10 mouse cellular contexts compared by ENCODE assay signal in the genomic region with DNA sequence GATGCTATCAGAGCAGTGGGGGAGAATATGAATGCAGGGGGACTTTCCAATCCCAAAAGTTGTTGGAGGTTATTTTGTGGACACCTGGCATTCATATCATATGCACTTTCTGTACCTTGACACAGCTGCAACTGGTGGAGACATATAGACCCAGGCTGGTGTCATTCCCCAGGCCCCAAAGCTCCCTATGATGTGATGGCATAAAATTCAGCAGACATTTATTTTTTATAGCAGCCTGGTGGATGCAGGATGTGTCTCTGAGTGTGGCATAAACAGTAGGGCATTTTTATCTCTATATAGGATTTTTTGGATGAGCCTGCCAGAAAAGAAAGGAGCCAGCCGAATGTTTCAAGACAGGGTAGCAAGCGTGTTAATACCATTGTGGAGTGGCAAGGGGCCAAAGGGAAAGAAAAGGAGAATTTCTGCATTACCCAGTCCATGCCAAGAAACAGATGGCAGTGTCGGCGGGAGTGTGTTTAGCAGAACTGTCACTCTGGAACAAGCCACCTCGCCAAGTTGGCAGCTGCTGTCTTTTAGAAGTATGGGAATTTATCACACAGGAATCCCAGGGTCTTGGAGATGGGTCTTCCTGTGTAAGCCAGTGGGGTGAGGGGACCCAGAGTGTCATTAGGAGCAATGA.
A peak's percentile ranks its signal among the peaks of the same experiment; 100 is the strongest.
DNase-seq lines count a peak whose midpoint lies in the region; ATAC-seq lines count a peak whose summit lies in the region.
"Had no signal": no experiment of that assay in that cellular context is flagged by ENCODE, and none has a peak within 500 bp of the region (broad histone marks: within the 10 kb centered on the region; RNA-seq: fewer than 3 reads in every experiment).

No protein-coding gene starts in this region.

- H3K9ac ChIP-seq in lung, embryonic 16.5 days (ENCODE audit: low read length) = no peak overlapping the region
- H3K9ac ChIP-seq in kidney, embryonic 14.5 days (ENCODE audit: low read depth, low read length) = no peak overlapping the region
- H3K9ac ChIP-seq: midbrain, embryonic 12.5 days had no signal

- 35% methylated on average over 5 of the region's 5 CpGs for WGBS in lung, embryonic 16.5 days
- 75% methylated on average over 5 of the region's 5 CpGs for WGBS in kidney, embryonic 14.5 days

- H3K4me3 ChIP-seq in lung, embryonic 16.5 days (ENCODE audit: low read length) = no peak overlapping the region
- no peak overlapping the region for H3K4me3 ChIP-seq in kidney, embryonic 14.5 days (ENCODE audit: low read length)
- H3K4me3 ChIP-seq: midbrain, embryonic 12.5 days had no signal

- H3K27me3 ChIP-seq in lung, embryonic 16.5 days (ENCODE audit: control insufficient read depth, insufficient read depth, low read depth, low read length) = no peaks in the 10 kb centered on the region
- no peaks in the 10 kb centered on the region for H3K27me3 ChIP-seq in kidney, embryonic 14.5 days (ENCODE audit: control insufficient read depth, insufficient read depth, low read length)
- H3K27me3 ChIP-seq: midbrain, embryonic 12.5 days had no signal

- no peak overlapping the region for H3K27ac ChIP-seq in lung, embryonic 16.5 days (ENCODE audit: low read length)
- H3K27ac ChIP-seq in kidney, embryonic 14.5 days (ENCODE audit: low read depth, low read length) = no peak overlapping the region
- H3K27ac ChIP-seq: midbrain, embryonic 12.5 days had no signal

- H3K9me3 ChIP-seq in lung, embryonic 16.5 days (ENCODE audit: control insufficient read depth, low read length) = no peaks in the 10 kb centered on the region
- no peaks in the 10 kb centered on the region for H3K9me3 ChIP-seq in kidney, embryonic 14.5 days (ENCODE audit: control insufficient read depth, low read length)
- H3K9me3 ChIP-seq: midbrain, embryonic 12.5 days had no signal

- H3K4me1 ChIP-seq in lung, embryonic 16.5 days (replicated peaks; ENCODE audit: control insufficient read depth, insufficient read depth, low read length) = no peaks in the 10 kb centered on the region
- no peaks in the 10 kb centered on the region for H3K4me1 ChIP-seq in kidney, embryonic 14.5 days (ENCODE audit: control insufficient read depth, insufficient read depth, low read length)
- H3K4me1 ChIP-seq: midbrain, embryonic 12.5 days had no signal

- intact Hi-C loops in heart, postnatal 14 days (cut with DNase I) = no loop called here

- H3K4me2 ChIP-seq in lung, embryonic 16.5 days (ENCODE audit: low read depth, low read length) = no peak overlapping the region
- no peak overlapping the region for H3K4me2 ChIP-seq in kidney, embryonic 14.5 days (replicated peaks; ENCODE audit: low read depth, low read length)
- H3K4me2 ChIP-seq: midbrain, embryonic 12.5 days had no signal

- DNase-seq in lung, postnatal 25 days (ENCODE audit: low spot score) = no peak
- DNase-seq in cerebellum, postnatal 36 days = peak; percentile 92 to 97
- peak; percentile 60 to 66 for DNase-seq in layer of hippocampus, postnatal 25 days (ENCODE audit: extremely low spot score in 1 of 2, low spot score in 1 of 2)
- peak; percentile 94 to 97 for DNase-seq in right cerebral cortex, postnatal 10 days (ENCODE audit: low spot score in 2 of 2)
- DNase-seq in heart, postnatal 14 days = no peak
- no peak for DNase-seq in thymus, adult 18-20 months
- DNase-seq: gastrocnemius, postnatal 36 days had no signal

- peak; percentile 60 for ATAC-seq in lung, embryonic 16.5 days (ENCODE audit: low read depth)
- ATAC-seq in kidney, embryonic 14.5 days (ENCODE audit: low FRiP score, low TSS enrichment) = no peak

- no peaks in the 10 kb centered on the region for H3K36me3 ChIP-seq in lung, embryonic 16.5 days (ENCODE audit: control insufficient read depth, insufficient read depth, low read length)
- H3K36me3 ChIP-seq in kidney, embryonic 14.5 days (ENCODE audit: control insufficient read depth, insufficient read depth, low read length) = no peaks in the 10 kb centered on the region
- H3K36me3 ChIP-seq: midbrain, embryonic 12.5 days had no signal

Comparison
In these comparisons a context has a peak if more than half of its experiments do, and no peak if none do; other contexts are left out.
1. DNase-seq: peak in cerebellum, postnatal 36 days (2 of 2), layer of hippocampus, postnatal 25 days (2 of 2) and right cerebral cortex, postnatal 10 days (2 of 2); none in lung, postnatal 25 days (single experiment), heart, postnatal 14 days (0 of 2) and thymus, adult 18-20 months (0 of 2).